Mouse (Mus musculus): Measurements from ENCODE around the gene Ap1b1.

GRCm38 (mm10) chr11:5060756-5061412 is 74.3 kb downstream of the Ap1b1 start:
- no peak for TF ChIP-seq CTCF (conservative IDR thresholded peaks at IDR 0.05; ENCODE audit: low read length)
- TF ChIP-seq NANOG (IDR thresholded peaks at IDR 0.05; ENCODE audit: borderline replicate concordance, low read length), result no peak
